Mouse (Mus musculus) spleen, adult 2 months (tissue): Measurements from ENCODE around the gene Gm2035.
"Not testable (repeated sequence)": the region's sequence is repeated elsewhere in the genome, so short reads cannot be mapped to it uniquely, and the experiment has no call there.

ENCODE experiments used
- CTCF ChIP-seq: fragments of 200-500 bp; IDR thresholded peaks from 2 replicates; pipeline ENCODE4 v1.5.1; 2011; ENCODE audit warnings: mild to moderate bottlenecking, inconsistent platforms; ENCODE audit not compliant: insufficient read depth, insufficient read length, insufficient replicate concordance; ENCODE audit errors: extremely low read depth
- POLR2A ChIP-seq: fragments of 200-500 bp; IDR thresholded peaks from 2 replicates; pipeline ENCODE4 v1.6.1; 2011; ENCODE audit warnings: low read depth, low read length, inconsistent platforms

- TF ChIP-seq CTCF, POLR2A: not testable (repeated sequence)
Observed at GRCm38 (mm10) chr12:87895070-87895469, 24.6 kb downstream of the Gm2035 start, which contains the start of gene Gm2022.
